Mouse (Mus musculus) adrenal gland, postnatal 14 days (tissue): ENCODE results near the gene Auts2. TPM values are rescaled to one million over a fixed set of nuclear protein-coding genes. Genes with fewer than 3 reads are reported as not detected.

ENCODE experiments used
- DNase-seq: peaks from one replicate; pipeline ENCODE4 v3.0.0; 2021; ENCODE audit warnings: mixed read lengths
- total RNA-seq: library from RNA; stranded (reverse); gene quantifications from 2 replicates; pipeline ENCODE4 v1.2.3, GENCODE M21; 2021

Gene Auts2
- total RNA-seq, 1 experiment from 2014 or later: 38.2 TPM

GRCm38 (mm10) chr5:132170010-132170409 is 373.1 kb downstream of the Auts2 start:
- DNase-seq: no peak

- DNase-seq: no peak
These were observed 374.3 kb downstream of the Auts2 start for GRCm38 (mm10) chr5:132168805-132169204.

GRCm38 (mm10) chr5:132168224-132168623 is 374.9 kb downstream of the Auts2 start:
- DNase-seq: no peak

GRCm38 (mm10) chr5:132166559-132166958 is 376.6 kb downstream of the Auts2 start:
- DNase-seq: no peak

- no peak for DNase-seq
These were observed 379.2 kb downstream of the Auts2 start for GRCm38 (mm10) chr5:132163960-132164359.

- no peak for DNase-seq
These were observed 381.0 kb downstream of the Auts2 start for GRCm38 (mm10) chr5:132162206-132162533.

- peak; percentile 11 for DNase-seq
These were observed 381.6 kb downstream of the Auts2 start for GRCm38 (mm10) chr5:132161338-132162205.

- DNase-seq: no peak
These were observed 399.0 kb downstream of the Auts2 start for GRCm38 (mm10) chr5:132144181-132144580.

GRCm38 (mm10) chr5:132140816-132141215 is 402.3 kb downstream of the Auts2 start:
- no peak for DNase-seq

- no peak for DNase-seq
These were observed 407.0 kb downstream of the Auts2 start for GRCm38 (mm10) chr5:132135941-132136663.

GRCm38 (mm10) chr5:132131948-132132347 is 411.2 kb downstream of the Auts2 start:
- no peak for DNase-seq

- no peak for DNase-seq
These were observed 412.6 kb downstream of the Auts2 start for GRCm38 (mm10) chr5:132130577-132130976.

GRCm38 (mm10) chr5:132126626-132127025 is 416.5 kb downstream of the Auts2 start:
- no peak for DNase-seq

GRCm38 (mm10) chr5:132115631-132116030 is 427.5 kb downstream of the Auts2 start:
- peak; percentile 26 for DNase-seq

GRCm38 (mm10) chr5:132114561-132115301 is 428.4 kb downstream of the Auts2 start:
- DNase-seq: peak; percentile 9

- peak; percentile 25 for DNase-seq
These were observed 429.7 kb downstream of the Auts2 start for GRCm38 (mm10) chr5:132113480-132113879.

GRCm38 (mm10) chr5:132112666-132113065 is 430.5 kb downstream of the Auts2 start:
- no peak for DNase-seq

GRCm38 (mm10) chr5:132102426-132102825 is 440.7 kb downstream of the Auts2 start:
- no peak for DNase-seq

GRCm38 (mm10) chr5:132098461-132098860 is 444.7 kb downstream of the Auts2 start:
- no peak for DNase-seq

GRCm38 (mm10) chr5:132092721-132093120 is 450.4 kb downstream of the Auts2 start:
- DNase-seq: no peak

- DNase-seq: no peak
These were observed 453.5 kb downstream of the Auts2 start for GRCm38 (mm10) chr5:132089496-132090250.

GRCm38 (mm10) chr5:132088585-132088984 is 454.6 kb downstream of the Auts2 start:
- no peak for DNase-seq
